Mouse (Mus musculus) heart, embryonic 12.5 days (tissue): ENCODE measurements at regions not wholly inside any gene's neighbourhood (a gene's known extent, or its start where the extent isn't known, plus 50 kb on each side); places are given as distances from the start of the nearest gene placed in this dataset.

ENCODE experiments used
- ATAC-seq: fragments of 200-750 bp; cut with Nextera tagmentation; 2 replicates; pipeline ENCODE4 v1.8.0; 2017; ENCODE audit warnings: moderate TSS enrichment, moderate library complexity; ENCODE audit not compliant: insufficient number of reproducible peaks, low FRiP score
- H3K27ac ChIP-seq: fragments of 300-500 bp; sonication (generic); 2 replicates; pipeline ENCODE4 v1.5.1; 2016; ENCODE audit warnings: mild to moderate bottlenecking, moderate library complexity; ENCODE audit not compliant: poor library complexity, severe bottlenecking
- H3K27me3 ChIP-seq: fragments of 300-500 bp; sonication (generic); replicated peaks from 2 replicates; pipeline ENCODE4 v1.6.1; 2016; ENCODE audit warnings: mild to moderate bottlenecking, moderate library complexity
- H3K36me3 ChIP-seq: fragments of 300-500 bp; sonication (generic); 2 replicates; pipeline ENCODE4 v1.6.1; 2016; ENCODE audit warnings: mild to moderate bottlenecking, moderate library complexity
- H3K4me1 ChIP-seq: fragments of 300-500 bp; sonication (generic); replicated peaks from 2 replicates; pipeline ENCODE4 v1.6.1; 2016; ENCODE audit warnings: mild to moderate bottlenecking
- H3K4me2 ChIP-seq: fragments of 300-500 bp; sonication (generic); 2 replicates; pipeline ENCODE4 v1.6.1; 2016; ENCODE audit warnings: mild to moderate bottlenecking, moderate library complexity
- H3K4me3 ChIP-seq: fragments of 300-500 bp; sonication (generic); 2 replicates; pipeline ENCODE4 v1.5.1; 2016; ENCODE audit warnings: mild to moderate bottlenecking
- H3K9ac ChIP-seq: fragments of 300-500 bp; sonication (generic); 2 replicates; pipeline ENCODE4 v1.6.1; 2016; ENCODE audit warnings: mild to moderate bottlenecking, moderate library complexity
- H3K9me3 ChIP-seq: fragments of 300-500 bp; sonication (generic); replicated peaks from 2 replicates; pipeline ENCODE4 v1.6.1; 2016; ENCODE audit warnings: mild to moderate bottlenecking, moderate library complexity
- WGBS: fragments of 180-500 bp; shearing (Covaris S2); methylation state at CpG from one replicate; pipeline ENCODE4 v1.1.7; 2016; 5-methylcytosine and 5-hydroxymethylcytosine counted together

GRCm38 (mm10) chr4:84222805-84223335 lies 452.2 kb downstream of the Bnc2 start:
- Histone ChIP-seq H3K9ac (no peak overlapping the region), H3K9me3 (no peaks in the 10 kb centered on the region), H3K4me2 (no peak overlapping the region), H3K4me3 (no peak overlapping the region), H3K4me1 (no peaks in the 10 kb centered on the region), H3K27me3 (no peaks in the 10 kb centered on the region), H3K27ac (no peak overlapping the region), H3K36me3 (no peaks in the 10 kb centered on the region)
- WGBS: 85% methylated on average over 11 of the region's 11 CpGs
- ATAC-seq: no peak

- Histone ChIP-seq H3K9ac (no peak overlapping the region), H3K36me3 (no peaks in the 10 kb centered on the region), H3K9me3 (no peaks in the 10 kb centered on the region), H3K27me3 (no peaks in the 10 kb centered on the region), H3K4me1 (0 out of 2 replicates have a peak, but pooled peaks cover 7% of the 10 kb centered on the region), H3K4me2 (no peak overlapping the region), H3K4me3 (no peak overlapping the region), H3K27ac (no peak overlapping the region)
- ATAC-seq: no peak
- 62% methylated on average over 6 of the region's 6 CpGs for WGBS
Observed at GRCm38 (mm10) chr4:84224556-84224955, 450.5 kb downstream of the Bnc2 start.
